8 mouse cellular contexts compared by ENCODE assay signal in genomic region chr12:57211353-57212311, GRCm38 (mm10). TPM values are rescaled to one million over a fixed set of nuclear protein-coding genes. Genes with fewer than 3 reads are reported as not detected.
A peak's percentile ranks its signal among the peaks of the same experiment; 100 is the strongest.
DNase-seq lines count a peak whose midpoint lies in the region; ATAC-seq and TF ChIP-seq lines count a peak whose summit lies in the region.

No protein-coding gene starts in this region.

- WGBS in neural tube, embryonic 12.5 days, result 8% methylated on average over 30 of the region's 30 CpGs
- WGBS in thymus, adult 2 months, result 12% methylated on average over 30 of the region's 30 CpGs

- TF ChIP-seq POLR2A in embryonic fibroblast, embryonic 13.5 days (IDR thresholded peaks at IDR 0.05; ENCODE audit: low read depth, low read length), result 0 out of 2 replicates have a peak, but pooled peaks have one; percentile 27
- no peak for TF ChIP-seq POLR2A in thymus, adult 2 months (IDR thresholded peaks at IDR 0.05; ENCODE audit: control insufficient read depth, extremely low read depth, insufficient read depth, low read length, poor library complexity)

- DNase-seq in B cell, adult 2 months, result peak; percentile 46 to 51
- peak; percentile 50 to 68 for DNase-seq in adrenal gland, postnatal 36 days
- DNase-seq in heart, postnatal 14 days, result peak; percentile 44 to 56
- peak; percentile 57 to 59 for DNase-seq in kidney, postnatal 25 days
- DNase-seq in lung, adult 18-20 months, result peak; percentile 42 to 54
- peak; percentile 67 for DNase-seq in thymus, adult 2 months

- H3K4me2 ChIP-seq in neural tube, embryonic 12.5 days (replicated peaks), result peak overlapping the region; percentile 68

- peak overlapping the region; percentile 22 for H3K4me3 ChIP-seq in embryonic fibroblast, embryonic 13.5 days (ENCODE audit: insufficient read depth, low read length)
- H3K4me3 ChIP-seq in neural tube, embryonic 12.5 days, result peak overlapping the region; percentile 32
- peak overlapping the region; percentile 56 for H3K4me3 ChIP-seq in thymus, adult 2 months (ENCODE audit: control insufficient read depth, insufficient read depth, low read length)

- no peaks in the 10 kb centered on the region for H3K27me3 ChIP-seq in neural tube, embryonic 12.5 days (replicated peaks)
- no peaks in the 10 kb centered on the region for H3K27me3 ChIP-seq in thymus, adult 2 months (ENCODE audit: control insufficient read depth, insufficient read depth, low read length)

- no peak overlapping the region for H3K27ac ChIP-seq in embryonic fibroblast, embryonic 13.5 days (ENCODE audit: insufficient read depth, low read length)
- H3K27ac ChIP-seq in neural tube, embryonic 12.5 days, result no peak overlapping the region
- peak overlapping the region; percentile 23; the same call in 1 of the 2 replicates for H3K27ac ChIP-seq in thymus, adult 2 months (ENCODE audit: control insufficient read depth, insufficient read depth, low read length)

- no peak for TF ChIP-seq CTCF in embryonic fibroblast, embryonic 13.5 days (IDR thresholded peaks at IDR 0.05; ENCODE audit: borderline replicate concordance, insufficient read depth, low read length)
- no peak for TF ChIP-seq CTCF in thymus, adult 2 months (IDR thresholded peaks at IDR 0.05; ENCODE audit: borderline replicate concordance, control insufficient read depth, extremely low read depth, insufficient read depth, low read length, poor library complexity)

- intact Hi-C loops in heart, postnatal 14 days (cut with DNase I), result no loop called here

- peak; percentile 81 for ATAC-seq in neural tube, embryonic 12.5 days (ENCODE audit: low FRiP score, low read depth)

- peak overlapping the region; percentile 44 for H3K9ac ChIP-seq in neural tube, embryonic 12.5 days

- no peaks in the 10 kb centered on the region; the same call in 1 of the 2 replicates for H3K4me1 ChIP-seq in embryonic fibroblast, embryonic 13.5 days (ENCODE audit: control insufficient read depth, insufficient read depth, low read length)
- no peaks in the 10 kb centered on the region; the same call in 1 of the 2 replicates for H3K4me1 ChIP-seq in neural tube, embryonic 12.5 days
- H3K4me1 ChIP-seq in thymus, adult 2 months (replicated peaks; ENCODE audit: control insufficient read depth, insufficient read depth, low read length), result peaks cover 4% of the 10 kb centered on the region

- H3K9me3 ChIP-seq in neural tube, embryonic 12.5 days, result no peaks in the 10 kb centered on the region

- H3K36me3 ChIP-seq in neural tube, embryonic 12.5 days, result no peaks in the 10 kb centered on the region
- H3K36me3 ChIP-seq in thymus, adult 2 months (ENCODE audit: control insufficient read depth, insufficient read depth, low read length), result no peaks in the 10 kb centered on the region

RNA-seq across cellular contexts. Expression of gene Slc25a21, which starts 14.4 kb away (rescaled TPM):
- total RNA-seq in adrenal gland, postnatal 36 days (2021), result under 1 TPM; 0.26 to 0.69 TPM
- polyA plus RNA-seq in embryonic fibroblast, embryonic 13.5 days (2011; ENCODE audit: insufficient read length, low read depth, missing spikeins), result 0.19 and 0.37 TPM in 2 replicates
- under 1 TPM; 0.22 to 0.37 TPM for total RNA-seq in heart, postnatal 14 days (2021)
- 0.25 and 1.1 TPM in 2 replicates for polyA plus RNA-seq in neural tube, embryonic 12.5 days (2016; fragmentation: Nextera tagmentation; extraction: Ambion mirVana)
- 0.03 TPM in 1 of 2 replicates, not detected in the other for polyA plus RNA-seq in thymus, adult 2 months (2012; rRNA removed)

RNA-seq across cellular contexts. Expression of gene Prps1l3, which starts 18.6 kb away (rescaled TPM):
- total RNA-seq in adrenal gland, postnatal 36 days (2021), result 10 to 100 TPM; 33.9 to 39.0 TPM
- 29.9 and 31.3 TPM in 2 replicates for polyA plus RNA-seq in embryonic fibroblast, embryonic 13.5 days (2011; ENCODE audit: insufficient read length, low read depth, missing spikeins)
- total RNA-seq in heart, postnatal 14 days (2021), result 10 to 100 TPM; 18.2 to 18.4 TPM
- 44.1 and 44.4 TPM in 2 replicates for polyA plus RNA-seq in neural tube, embryonic 12.5 days (2016; fragmentation: Nextera tagmentation; extraction: Ambion mirVana)
- polyA plus RNA-seq in thymus, adult 2 months (2012; rRNA removed), result 25.5 and 27.5 TPM in 2 replicates

RNA-seq across cellular contexts. Expression of gene Mipol1, which starts 18.6 kb away (rescaled TPM):
- 10 to 100 TPM; 10.3 to 13.3 TPM for total RNA-seq in adrenal gland, postnatal 36 days (2021)
- 7.9 and 14.0 TPM in 2 replicates for polyA plus RNA-seq in embryonic fibroblast, embryonic 13.5 days (2011; ENCODE audit: insufficient read length, low read depth, missing spikeins)
- total RNA-seq in heart, postnatal 14 days (2021), result 1 to 10 TPM; 5.0 to 6.1 TPM
- 6.7 and 6.8 TPM in 2 replicates for polyA plus RNA-seq in neural tube, embryonic 12.5 days (2016; fragmentation: Nextera tagmentation; extraction: Ambion mirVana)
- polyA plus RNA-seq in thymus, adult 2 months (2012; rRNA removed), result 1.3 and 1.5 TPM in 2 replicates
